Mouse (Mus musculus) thymus, adult 2 months (tissue): ENCODE data around the gene Pfkfb1. TPM values are rescaled to one million over a fixed set of nuclear protein-coding genes. Genes with fewer than 3 reads are reported as not detected.

Source experiments
- DNase-seq: peaks from one replicate; pipeline ENCODE4 v3.0.0; 2021
- H3K27ac ChIP-seq: fragments of 200-500 bp; 2 replicates; pipeline ENCODE4 v1.5.1; 2012; ENCODE audit warnings: low read length, control low read depth; ENCODE audit not compliant: control insufficient read depth, insufficient read depth
- H3K27me3 ChIP-seq: fragments of 200-500 bp; 2 replicates; pipeline ENCODE4 v1.6.1; 2012; ENCODE audit warnings: mild to moderate bottlenecking, low read length, moderate library complexity, mixed read lengths; ENCODE audit not compliant: control insufficient read depth, insufficient read depth
- H3K36me3 ChIP-seq: fragments of 200-500 bp; 2 replicates; pipeline ENCODE4 v1.6.1; 2012; ENCODE audit warnings: mild to moderate bottlenecking, low read length, moderate library complexity; ENCODE audit not compliant: control insufficient read depth, insufficient read depth
- H3K4me1 ChIP-seq: fragments of 200-500 bp; replicated peaks from 2 replicates; pipeline ENCODE4 v1.6.1; 2012; ENCODE audit warnings: low read length; ENCODE audit not compliant: control insufficient read depth, insufficient read depth
- H3K4me3 ChIP-seq: fragments of 200-500 bp; 2 replicates; pipeline ENCODE4 v1.5.1; 2012; ENCODE audit warnings: mild to moderate bottlenecking, low read length, control low read depth, moderate library complexity; ENCODE audit not compliant: control insufficient read depth, insufficient read depth
- CTCF ChIP-seq: fragments of 200-500 bp; IDR thresholded peaks from 2 replicates; pipeline ENCODE4 v1.5.1; 2012; ENCODE audit warnings: mild to moderate bottlenecking, control low read depth, low read length, moderate library complexity, borderline replicate concordance; ENCODE audit not compliant: control insufficient read depth, poor library complexity, insufficient read depth; ENCODE audit errors: extremely low read depth
- POLR2A ChIP-seq: fragments of 200-500 bp; IDR thresholded peaks from 2 replicates; pipeline ENCODE4 v1.6.1; 2012; ENCODE audit warnings: mild to moderate bottlenecking, low read length, control low read depth, moderate library complexity; ENCODE audit not compliant: control insufficient read depth, poor library complexity, insufficient read depth; ENCODE audit errors: extremely low read depth
- WGBS: fragments of 180-500 bp; shearing (Covaris S2); methylation state at CpG from one replicate; pipeline ENCODE4 v1.1.7; 2018; 5-methylcytosine and 5-hydroxymethylcytosine counted together
- polyA plus RNA-seq: library from polyadenylated mRNA; depleted of rRNA; stranded (reverse); fragments of >200 nt; gene quantifications from 2 replicates; pipeline ENCODE4 v1.2.3, GENCODE M21; 2012

Gene Pfkfb1
- polyA plus RNA-seq, 1 experiment, result 6.2 TPM

GRCm38 (mm10) chrX:150564644-150565357 is 23.2 kb upstream of the Pfkfb1 start:
- no peak overlapping the region for H3K27ac ChIP-seq
- no peaks in the 10 kb centered on the region for H3K27me3 ChIP-seq
- DNase-seq, result no peak
- WGBS, result 97% methylated on average over 12 of the region's 12 CpGs
- TF ChIP-seq POLR2A, result no peak
- TF ChIP-seq CTCF, result no peak
- no peaks in the 10 kb centered on the region for H3K36me3 ChIP-seq
- H3K4me3 ChIP-seq, result no peak overlapping the region
- H3K4me1 ChIP-seq, result no peaks in the 10 kb centered on the region

GRCm38 (mm10) chrX:150581921-150582320 is 6.1 kb upstream of the Pfkfb1 start:
- no peak for TF ChIP-seq CTCF
- no peak for TF ChIP-seq POLR2A
- Histone ChIP-seq H3K27ac (no peak overlapping the region), H3K27me3 (no peaks in the 10 kb centered on the region), H3K4me1 (no peaks in the 10 kb centered on the region), H3K4me3 (no peak overlapping the region), H3K36me3 (0 out of 2 replicates have a peak, but pooled peaks cover 5% of the 10 kb centered on the region)
- no peak for DNase-seq

- H3K4me3 ChIP-seq, result no peak overlapping the region
- H3K27ac ChIP-seq, result no peak overlapping the region
- WGBS, result 96% methylated on average over 8 of the region's 8 CpGs
- H3K27me3 ChIP-seq, result no peaks in the 10 kb centered on the region
- no peaks in the 10 kb centered on the region for H3K4me1 ChIP-seq
- 0 out of 2 replicates have a peak, but pooled peaks cover 5% of the 10 kb centered on the region for H3K36me3 ChIP-seq
- DNase-seq, result no peak
- TF ChIP-seq CTCF (no peak), POLR2A (no peak)
These were observed 2.9 kb upstream of the Pfkfb1 start for GRCm38 (mm10) chrX:150585116-150585515.

GRCm38 (mm10) chrX:150589696-150590095 is 1.7 kb downstream of the Pfkfb1 start, which contains the start of gene Apex2:
Gene Apex2 (minus strand): TSS chrX:150589868.
- Histone ChIP-seq H3K4me3 (no peak within 1 kb of the TSS), H3K36me3 (0 out of 2 replicates have a peak, but pooled peaks cover 5% of the 10 kb centered on the region), H3K4me1 (no peaks in the 10 kb centered on the region), H3K27me3 (no peaks in the 10 kb centered on the region), H3K27ac (no peak within 1 kb of the TSS)
- no peak for DNase-seq
- 96% methylated on average over 5 of the region's 5 CpGs for WGBS
- no peak for TF ChIP-seq POLR2A

- TF ChIP-seq POLR2A (no peak), CTCF (no peak)
- H3K27me3 ChIP-seq, result no peaks in the 10 kb centered on the region
- H3K4me1 ChIP-seq, result no peaks in the 10 kb centered on the region
- H3K4me3 ChIP-seq, result no peak overlapping the region
- no peaks in the 10 kb centered on the region for H3K36me3 ChIP-seq
- H3K27ac ChIP-seq, result no peak overlapping the region
- WGBS, result 91% methylated on average over 12 of the region's 12 CpGs
- DNase-seq, result no peak
These were observed 5.4 kb downstream of the Pfkfb1 start for GRCm38 (mm10) chrX:150593266-150594035.

- DNase-seq, result no peak
- no peaks in the 10 kb centered on the region for H3K36me3 ChIP-seq
- no peak overlapping the region for H3K27ac ChIP-seq
- 98% methylated on average over 3 of the region's 3 CpGs for WGBS
- no peak overlapping the region for H3K4me3 ChIP-seq
- no peaks in the 10 kb centered on the region for H3K4me1 ChIP-seq
- no peaks in the 10 kb centered on the region for H3K27me3 ChIP-seq
- no peak for TF ChIP-seq CTCF
- TF ChIP-seq POLR2A, result no peak
These were observed 6.1 kb downstream of the Pfkfb1 start for GRCm38 (mm10) chrX:150594176-150594575.
